Mouse (Mus musculus) CH12.LX (cell line): ENCODE measurements around the gene Tfdp1.

Experiments
- CHD2 ChIP-seq: IDR thresholded peaks from 2 replicates; pipeline ENCODE4 v1.6.1; 2011; ENCODE audit warnings: low read length, improper control_type of control experiment
- CTCF ChIP-seq, 2 experiments: IDR thresholded peaks in 1 of 2; conservative IDR thresholded peaks in 1 of 2; 2 replicates each; pipeline ENCODE4 v1.5.1; 2011 to 2012; ENCODE audit warnings: low read depth in 2 of 2, low read length in 2 of 2, improper control_type of control experiment in 1 of 2, inconsistent platforms in 1 of 2, mild to moderate bottlenecking in 1 of 2, moderate library complexity in 1 of 2
- E2F4 ChIP-seq: IDR thresholded peaks from 2 replicates; pipeline ENCODE4 v1.6.1; 2011; ENCODE audit warnings: low read depth, low read length, improper control_type of control experiment; ENCODE audit not compliant: insufficient replicate concordance
- ETS1 ChIP-seq: conservative IDR thresholded peaks from 2 replicates; pipeline ENCODE4 v1.6.1; 2012; ENCODE audit warnings: low read depth, mild to moderate bottlenecking, inconsistent platforms, low read length, improper control_type of control experiment, moderate library complexity
- HCFC1 ChIP-seq: IDR thresholded peaks from 2 replicates; pipeline ENCODE4 v1.6.1; 2012; ENCODE audit warnings: low read depth, mild to moderate bottlenecking, inconsistent platforms, low read length, improper control_type of control experiment
- MAFK ChIP-seq: IDR thresholded peaks from 2 replicates; pipeline ENCODE4 v1.6.1; 2011; ENCODE audit warnings: low read length, improper control_type of control experiment; ENCODE audit not compliant: insufficient replicate concordance
- MAX ChIP-seq: IDR thresholded peaks from 2 replicates; pipeline ENCODE4 v1.6.1; 2011; ENCODE audit warnings: low read length, improper control_type of control experiment
- NELFE ChIP-seq: IDR thresholded peaks from 2 replicates; pipeline ENCODE4 v1.6.1; 2011; ENCODE audit warnings: low read depth, low read length, improper control_type of control experiment
- POLR2A ChIP-seq: IDR thresholded peaks from 2 replicates; pipeline ENCODE4 v1.6.1; 2011; ENCODE audit warnings: low read depth, mild to moderate bottlenecking, improper control_type of control experiment, low read length
- POLR2AphosphoS2 ChIP-seq: IDR thresholded peaks from 2 replicates; pipeline ENCODE4 v1.6.1; 2011; ENCODE audit warnings: low read depth, low read length, improper control_type of control experiment
- TCF12 ChIP-seq: IDR thresholded peaks from 2 replicates; pipeline ENCODE4 v1.6.1; 2014; ENCODE audit warnings: low read depth, mild to moderate bottlenecking, inconsistent platforms, low read length, improper control_type of control experiment
- USF1 ChIP-seq: IDR thresholded peaks from 2 replicates; pipeline ENCODE4 v1.6.1; 2014; ENCODE audit warnings: low read depth, mild to moderate bottlenecking, inconsistent platforms, low read length, improper control_type of control experiment
- ZC3H11A ChIP-seq: IDR thresholded peaks from 2 replicates; pipeline ENCODE4 v1.6.1; 2012; ENCODE audit warnings: low read depth, mild to moderate bottlenecking, inconsistent platforms, low read length, improper control_type of control experiment

- TF ChIP-seq TCF12 (no peak), MAX (no peak), CTCF (conservative IDR thresholded peaks at IDR 0.05 in 1 of 2, IDR thresholded peaks at IDR 0.05 in 1 of 2; ENCODE audit: low read depth in 2 of 2, low read length in 2 of 2) (no peak), ZC3H11A (no peak), POLR2AphosphoS2 (no peak), NELFE (no peak), POLR2A (no peak), ETS1 (no peak), HCFC1 (no peak), MAFK (no peak), USF1 (no peak), CHD2 (no peak), E2F4 (no peak)
These were observed 77.3 kb downstream of the Tfdp1 start for GRCm38 (mm10) chr8:13415879-13416278.
